Mouse (Mus musculus): ENCODE measurements at regions not wholly inside any gene's neighbourhood (a gene's known extent, or its start where the extent isn't known, plus 50 kb on each side); places are given as distances from the start of the nearest gene placed in this dataset.

- TF ChIP-seq CTCF (IDR thresholded peaks at IDR 0.05; ENCODE audit: low read depth, low read length) (no peak), EP300 (IDR thresholded peaks at IDR 0.05; ENCODE audit: insufficient read depth, low read depth, low read length) (no peak), POLR2A (IDR thresholded peaks at IDR 0.05; ENCODE audit: insufficient read depth, low read length) (no peak)
Measured at GRCm38 (mm10) chr3:149203451-149203850, 213.1 kb upstream of the Adgrl2 start.
